Mouse (Mus musculus): Measurements from ENCODE around the gene Iqgap1. TPM values are rescaled to one million over a fixed set of nuclear protein-coding genes. Genes with fewer than 3 reads are reported as not detected.
"Not testable (repeated sequence)": the region's sequence is repeated elsewhere in the genome, so short reads cannot be mapped to it uniquely, and the experiment has no call there.

Gene Iqgap1
- polyA plus RNA-seq, 1 experiment from 2014 or later: 14.4 TPM

DNA sequence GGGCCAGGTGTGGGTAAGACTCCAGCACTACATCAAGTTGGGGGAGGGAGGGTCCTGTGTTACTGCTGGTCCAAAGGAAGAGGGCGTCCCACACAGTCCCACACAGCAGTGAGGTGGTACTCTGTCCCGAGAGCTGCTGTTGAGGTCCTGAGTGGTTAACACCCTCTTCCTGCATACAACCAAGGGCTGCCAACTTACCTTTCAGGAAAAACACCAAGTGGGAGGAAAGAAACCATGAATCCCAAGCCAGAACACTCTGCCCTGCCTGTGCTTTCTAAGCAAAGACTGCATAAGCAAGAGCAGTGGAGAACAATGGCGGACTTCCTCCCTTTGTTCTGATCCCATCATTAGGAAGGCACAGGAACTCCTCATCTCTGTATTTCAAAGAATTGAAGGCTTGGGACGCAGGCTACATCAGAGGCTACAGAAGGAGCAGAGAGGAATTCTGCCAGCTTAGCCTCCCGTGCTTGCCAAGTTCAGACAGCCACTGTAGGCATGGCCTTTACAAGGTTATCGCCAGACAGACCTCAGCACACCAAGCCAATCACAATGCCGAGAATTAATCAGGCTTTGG lies 61.8 kb downstream of the Iqgap1 start:
- Histone ChIP-seq H3K9me3 (replicated peaks) (no peaks in the 10 kb centered on the region), H3K36me3 (replicated peaks) (peaks cover 16% of the 10 kb centered on the region), H3K27ac (replicated peaks) (no peak overlapping the region), H3K27me3 (no peaks in the 10 kb centered on the region), H3K4me1 (replicated peaks) (0 out of 2 replicates have a peak, but pooled peaks cover 3% of the 10 kb centered on the region), H3K4me2 (no peak overlapping the region), H3K9ac (no peak overlapping the region), H3K4me3 (replicated peaks) (no peak overlapping the region)
- WGBS (ENCODE audit: insufficient replicate concordance): 68% methylated on average over 7 of the region's 7 CpGs
- no peak for ATAC-seq (ENCODE audit: insufficient read depth)

DNA sequence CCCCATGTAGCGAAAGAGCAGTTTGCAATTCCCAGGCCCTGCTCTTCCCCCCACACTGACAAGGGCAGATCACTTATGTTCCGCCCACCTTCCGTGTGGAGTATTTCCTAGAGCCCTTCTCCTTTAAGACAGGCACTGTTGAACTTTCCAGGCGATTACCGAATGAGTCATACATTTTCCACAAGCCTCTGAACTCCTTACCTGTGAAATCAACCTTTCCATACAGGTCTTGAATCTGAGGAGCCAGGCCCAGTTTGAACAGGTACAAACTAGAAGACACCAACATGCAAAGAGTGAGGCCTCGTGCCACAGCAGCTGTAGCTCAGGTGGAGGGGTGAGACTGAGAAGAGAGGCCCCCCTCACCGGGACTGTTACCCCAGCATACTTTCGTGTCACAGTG lies 63.5 kb downstream of the Iqgap1 start:
- WGBS (ENCODE audit: insufficient replicate concordance): 75% methylated on average over 8 of the region's 8 CpGs
- no peak overlapping the region for H3K4me2 ChIP-seq
- no peak overlapping the region for H3K9ac ChIP-seq
- peaks cover 16% of the 10 kb centered on the region for H3K36me3 ChIP-seq (replicated peaks)
- H3K27me3 ChIP-seq: no peaks in the 10 kb centered on the region
- ATAC-seq (ENCODE audit: insufficient read depth): no peak
- H3K4me3 ChIP-seq (replicated peaks): no peak overlapping the region
- H3K27ac ChIP-seq (replicated peaks): no peak overlapping the region
- no peaks in the 10 kb centered on the region for H3K9me3 ChIP-seq (replicated peaks)
- 0 out of 2 replicates have a peak, but pooled peaks cover 3% of the 10 kb centered on the region for H3K4me1 ChIP-seq (replicated peaks)

DNA sequence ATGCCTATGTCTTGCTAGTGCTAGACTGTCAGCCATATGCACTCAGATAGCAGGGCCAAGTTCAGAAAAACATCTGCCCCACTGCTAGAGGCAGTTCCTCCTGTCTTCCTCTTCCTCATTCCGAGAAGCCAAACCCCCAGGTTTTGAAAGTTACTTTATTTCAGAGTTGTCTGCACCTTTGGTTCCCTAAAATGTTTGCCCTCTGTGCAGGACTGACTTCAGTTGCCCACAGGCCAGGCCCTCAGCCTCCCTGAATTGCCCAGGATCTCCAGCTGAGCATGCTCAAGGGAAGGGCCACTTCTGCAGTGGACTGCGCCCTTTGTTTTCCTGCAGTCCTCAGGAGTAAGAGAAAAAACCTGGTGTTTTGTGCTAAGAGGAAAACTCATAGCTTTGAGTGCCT lies 71.7 kb downstream of the Iqgap1 start:
- H3K4me3 ChIP-seq (replicated peaks): no peak overlapping the region
- H3K9ac ChIP-seq: no peak overlapping the region
- H3K4me1 ChIP-seq (replicated peaks): no peaks in the 10 kb centered on the region
- no peak overlapping the region for H3K4me2 ChIP-seq
- H3K9me3 ChIP-seq (replicated peaks): no peaks in the 10 kb centered on the region
- peaks cover 45% of the 10 kb centered on the region for H3K36me3 ChIP-seq (replicated peaks)
- peak overlapping the region; percentile 38; the same call in 1 of the 2 replicates for H3K27ac ChIP-seq (replicated peaks)
- no peak for ATAC-seq (ENCODE audit: insufficient read depth)
- H3K27me3 ChIP-seq: no peaks in the 10 kb centered on the region
- 52% methylated on average over 2 of the region's 2 CpGs for WGBS (ENCODE audit: insufficient replicate concordance)

DNA sequence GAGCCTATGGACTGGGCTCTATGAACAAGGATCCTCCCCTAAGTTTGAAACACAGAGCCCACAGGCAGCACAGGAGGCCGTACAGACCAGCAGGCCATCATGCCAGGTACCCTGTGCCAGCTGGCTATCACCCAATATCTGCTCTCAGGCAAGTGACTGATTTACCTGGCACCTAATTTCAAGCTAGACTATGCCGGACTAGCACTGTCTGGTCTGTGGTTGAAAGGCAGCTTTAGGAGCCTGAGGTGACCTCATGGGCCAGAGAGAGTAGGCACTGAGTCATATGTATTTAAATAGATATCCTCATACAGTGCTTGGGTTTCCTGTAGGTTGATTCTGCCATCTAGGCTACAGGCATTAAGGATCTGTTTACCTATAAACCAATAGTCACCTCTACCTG lies 72.2 kb downstream of the Iqgap1 start:
- H3K4me2 ChIP-seq: no peak overlapping the region
- H3K9me3 ChIP-seq (replicated peaks): no peaks in the 10 kb centered on the region
- no peaks in the 10 kb centered on the region for H3K4me1 ChIP-seq (replicated peaks)
- H3K27me3 ChIP-seq: no peaks in the 10 kb centered on the region
- H3K27ac ChIP-seq (replicated peaks): 0 out of 2 replicates have a peak overlapping the region, but pooled peaks have one; percentile 1
- no peak overlapping the region for H3K9ac ChIP-seq
- no peak for ATAC-seq (ENCODE audit: insufficient read depth)
- H3K4me3 ChIP-seq (replicated peaks): no peak overlapping the region
- peaks cover 49% of the 10 kb centered on the region for H3K36me3 ChIP-seq (replicated peaks)
- WGBS (ENCODE audit: insufficient replicate concordance): 65% methylated on average over 2 of the region's 2 CpGs

DNA sequence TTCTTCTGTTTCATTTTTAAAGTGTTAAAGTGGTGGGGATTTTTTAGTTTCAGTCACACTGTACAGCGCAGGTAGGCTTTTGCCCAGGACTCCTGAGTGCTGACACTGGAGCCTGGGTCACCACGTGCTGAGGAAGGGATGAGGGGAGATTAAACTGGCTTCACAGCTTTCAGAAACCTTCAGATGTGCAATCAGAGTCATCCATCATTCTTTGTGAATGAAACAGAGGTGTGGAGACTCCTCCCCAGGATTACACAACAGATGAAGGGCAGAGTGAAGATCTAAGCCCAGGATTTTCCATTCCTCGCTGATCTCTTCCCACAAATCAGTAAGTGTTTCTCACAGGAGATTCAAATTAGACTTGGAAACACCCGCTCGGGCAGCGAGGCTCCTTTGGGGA lies 76.2 kb downstream of the Iqgap1 start:
- WGBS (ENCODE audit: insufficient replicate concordance): 68% methylated on average over 6 of the region's 6 CpGs
- no peak for ATAC-seq (ENCODE audit: insufficient read depth)
- Histone ChIP-seq H3K4me2 (no peak overlapping the region), H3K27ac (replicated peaks) (no peak overlapping the region), H3K4me3 (replicated peaks) (no peak overlapping the region), H3K27me3 (no peaks in the 10 kb centered on the region), H3K9me3 (replicated peaks) (no peaks in the 10 kb centered on the region), H3K36me3 (replicated peaks) (peaks cover 70% of the 10 kb centered on the region), H3K4me1 (replicated peaks) (no peaks in the 10 kb centered on the region), H3K9ac (no peak overlapping the region)

DNA sequence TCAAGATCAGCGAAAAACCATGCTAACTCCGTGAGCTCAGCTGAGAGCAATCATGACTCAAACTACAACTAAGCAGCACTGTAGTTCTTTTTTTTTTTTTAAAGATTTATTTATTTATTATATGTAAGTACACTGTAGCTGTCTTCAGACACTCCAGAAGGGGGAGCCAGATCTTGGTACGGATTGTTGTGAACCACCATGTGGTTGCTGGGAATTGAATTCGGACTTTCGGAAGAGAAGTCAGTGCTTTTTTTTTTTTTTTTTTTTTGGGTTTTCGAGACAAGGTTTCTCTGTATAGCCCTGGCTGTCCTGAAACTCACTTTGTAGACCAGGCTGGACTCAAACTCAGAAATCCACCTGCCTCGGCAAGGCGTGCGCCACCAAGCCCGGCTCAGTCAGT lies 76.7 kb downstream of the Iqgap1 start:
- WGBS (ENCODE audit: insufficient replicate concordance): 85% methylated on average over 10 of the region's 10 CpGs
- not testable (repeated sequence) for H3K4me1 ChIP-seq (replicated peaks); ATAC-seq (ENCODE audit: insufficient read depth); H3K27ac ChIP-seq (replicated peaks); H3K9ac ChIP-seq; H3K4me3 ChIP-seq (replicated peaks); H3K4me2 ChIP-seq; H3K9me3 ChIP-seq (replicated peaks); H3K27me3 ChIP-seq
- H3K36me3 ChIP-seq (replicated peaks): peaks cover 71% of the 10 kb centered on the region

DNA sequence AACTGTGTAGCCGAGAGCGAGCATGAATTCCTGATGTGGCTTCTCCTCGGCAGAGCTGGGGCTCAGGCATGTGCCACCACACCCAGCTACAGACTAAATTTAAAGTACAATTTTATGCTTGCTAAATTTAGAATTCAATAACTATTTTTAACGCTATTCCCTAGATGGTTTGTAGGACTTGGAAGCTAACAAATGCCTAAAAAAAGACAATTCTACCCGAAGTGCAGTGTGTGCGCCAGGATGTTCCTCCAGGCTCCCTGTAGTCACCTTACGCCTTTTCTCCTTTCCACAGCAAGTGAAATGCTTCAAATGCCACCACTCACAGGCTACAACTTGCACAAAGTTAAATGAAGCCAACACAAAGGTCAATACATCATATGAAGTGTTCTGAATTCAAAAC lies 78.4 kb downstream of the Iqgap1 start:
- ATAC-seq (ENCODE audit: insufficient read depth): no peak
- Histone ChIP-seq H3K9me3 (replicated peaks) (no peaks in the 10 kb centered on the region), H3K36me3 (replicated peaks) (peaks cover 76% of the 10 kb centered on the region), H3K4me1 (replicated peaks) (no peaks in the 10 kb centered on the region), H3K4me2 (no peak overlapping the region), H3K4me3 (replicated peaks) (no peak overlapping the region), H3K9ac (no peak overlapping the region), H3K27ac (replicated peaks) (no peak overlapping the region), H3K27me3 (no peaks in the 10 kb centered on the region)
- WGBS (ENCODE audit: insufficient replicate concordance): 78% methylated on average over 7 of the region's 7 CpGs

DNA sequence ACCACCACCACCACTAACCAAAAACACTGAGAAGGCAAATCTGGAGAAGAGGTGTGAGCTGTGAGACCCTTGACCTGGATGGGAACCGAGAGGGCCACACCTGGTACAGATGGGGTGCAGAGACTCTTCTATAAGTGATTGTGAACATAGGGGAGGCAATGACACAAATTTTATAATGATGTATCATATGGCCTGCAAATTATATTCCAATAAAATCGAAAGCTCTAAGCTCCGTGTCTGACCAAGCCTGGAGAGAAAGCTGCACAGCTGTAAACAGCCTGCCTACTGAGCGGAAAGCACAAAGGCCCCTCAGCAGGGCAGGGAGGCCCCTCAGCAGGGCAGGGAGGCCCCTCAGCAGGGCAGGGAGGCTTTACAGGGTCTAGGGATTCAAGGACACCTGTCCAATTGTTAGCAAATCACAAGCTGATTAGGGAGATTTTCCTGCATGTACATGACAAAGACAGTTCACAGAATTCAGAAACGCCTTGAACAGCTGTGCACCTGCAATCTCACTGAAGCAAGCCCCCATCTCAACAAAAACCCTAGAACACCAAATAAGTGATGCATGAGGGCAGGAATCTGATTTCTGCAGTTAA lies 79.5 kb downstream of the Iqgap1 start:
- Histone ChIP-seq H3K27ac (replicated peaks) (no peak overlapping the region), H3K4me3 (replicated peaks) (no peak overlapping the region), H3K9ac (no peak overlapping the region), H3K4me1 (replicated peaks) (no peaks in the 10 kb centered on the region), H3K9me3 (replicated peaks) (no peaks in the 10 kb centered on the region), H3K27me3 (no peaks in the 10 kb centered on the region), H3K36me3 (replicated peaks) (peaks cover 69% of the 10 kb centered on the region), H3K4me2 (no peak overlapping the region)
- no peak for ATAC-seq (ENCODE audit: insufficient read depth)
- 54% methylated on average over 5 of the region's 5 CpGs for WGBS (ENCODE audit: insufficient replicate concordance)

DNA sequence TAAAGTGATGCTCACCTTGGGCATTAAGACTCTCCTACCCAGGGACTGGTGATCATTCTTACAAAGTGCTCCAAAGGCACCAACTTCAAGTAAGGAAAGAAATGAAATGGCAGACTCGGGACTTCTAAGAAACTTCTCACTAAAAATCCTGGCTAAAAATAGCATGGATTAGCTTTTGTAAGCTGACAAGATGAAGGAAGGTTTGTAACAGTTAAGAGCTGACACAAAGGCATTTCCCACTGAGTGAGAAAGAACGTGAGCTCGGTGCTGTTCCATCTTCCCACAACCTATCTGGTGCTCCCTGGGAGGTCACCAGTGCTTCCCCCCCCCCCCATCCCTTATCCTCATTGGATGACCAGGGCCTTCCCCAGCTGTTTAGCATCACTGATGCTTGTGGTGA lies 80.0 kb downstream of the Iqgap1 start:
- no peak overlapping the region for H3K27ac ChIP-seq (replicated peaks)
- no peaks in the 10 kb centered on the region for H3K4me1 ChIP-seq (replicated peaks)
- no peak overlapping the region for H3K4me2 ChIP-seq
- no peak for ATAC-seq (ENCODE audit: insufficient read depth)
- H3K4me3 ChIP-seq (replicated peaks): no peak overlapping the region
- no peaks in the 10 kb centered on the region for H3K9me3 ChIP-seq (replicated peaks)
- no peaks in the 10 kb centered on the region for H3K27me3 ChIP-seq
- H3K36me3 ChIP-seq (replicated peaks): peaks cover 64% of the 10 kb centered on the region
- no peak overlapping the region for H3K9ac ChIP-seq
- WGBS (ENCODE audit: insufficient replicate concordance): 45% methylated on average over 3 of the region's 3 CpGs

DNA sequence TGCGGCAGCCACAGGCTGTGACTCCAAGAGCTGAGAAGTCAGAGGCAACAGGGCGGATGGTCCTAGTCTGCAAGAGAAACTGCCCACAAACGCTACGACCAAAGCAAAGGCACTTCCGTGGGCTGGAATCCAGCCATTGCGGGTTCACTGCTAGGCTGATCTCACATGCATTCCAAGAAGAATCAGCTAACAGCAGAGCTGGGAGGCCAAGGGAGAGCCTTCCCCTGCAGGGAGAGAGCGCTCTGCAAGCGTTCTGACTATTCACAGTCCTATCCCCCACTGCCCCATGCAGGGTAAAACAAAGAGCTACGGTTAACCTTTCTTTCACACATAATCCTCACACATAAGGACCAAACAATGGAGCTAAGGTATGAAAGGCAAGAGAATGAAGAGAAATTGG lies 80.5 kb downstream of the Iqgap1 start:
- Histone ChIP-seq H3K9ac (no peak overlapping the region), H3K27me3 (no peaks in the 10 kb centered on the region), H3K4me2 (no peak overlapping the region), H3K36me3 (replicated peaks) (peaks cover 64% of the 10 kb centered on the region), H3K9me3 (replicated peaks) (no peaks in the 10 kb centered on the region), H3K27ac (replicated peaks) (no peak overlapping the region), H3K4me1 (replicated peaks) (no peaks in the 10 kb centered on the region), H3K4me3 (replicated peaks) (no peak overlapping the region)
- WGBS (ENCODE audit: insufficient replicate concordance): 70% methylated on average over 9 of the region's 9 CpGs
- no peak for ATAC-seq (ENCODE audit: insufficient read depth)

DNA sequence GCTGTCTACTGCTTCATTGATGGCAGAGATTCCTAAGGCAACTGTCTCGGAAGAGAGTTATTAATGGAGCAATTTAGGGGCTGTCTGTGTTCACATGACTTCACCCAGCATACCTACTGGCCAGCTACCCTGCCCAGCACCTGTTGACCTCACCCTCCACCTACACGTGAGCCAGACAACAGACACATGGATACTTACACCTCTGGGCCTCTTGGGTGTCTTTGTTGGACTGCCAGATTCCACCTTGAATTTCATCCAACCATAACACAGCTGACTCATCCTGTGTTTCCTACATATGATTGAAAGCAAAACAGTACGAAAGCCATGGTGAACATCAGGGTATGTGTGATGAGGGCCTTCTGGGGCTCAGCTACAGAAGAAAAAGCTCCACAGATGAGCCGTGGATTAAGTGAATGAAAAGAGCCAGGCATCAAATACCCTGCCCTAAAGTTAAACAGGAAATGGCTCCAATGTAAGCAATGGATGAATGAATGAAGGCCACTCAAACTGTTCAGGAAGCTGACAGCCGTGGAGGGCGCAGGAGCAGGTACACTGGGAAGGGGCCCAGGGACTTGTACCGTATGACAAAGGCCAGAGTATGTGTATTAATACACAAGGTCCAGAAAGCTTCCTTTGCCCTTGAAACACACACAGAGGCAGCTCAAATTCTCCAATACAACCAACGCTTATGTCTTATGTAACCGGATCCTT lies 81.7 kb downstream of the Iqgap1 start:
- Histone ChIP-seq H3K27me3 (no peaks in the 10 kb centered on the region), H3K36me3 (replicated peaks) (peaks cover 59% of the 10 kb centered on the region), H3K4me2 (no peak overlapping the region), H3K4me3 (replicated peaks) (no peak overlapping the region), H3K9me3 (replicated peaks) (no peaks in the 10 kb centered on the region), H3K9ac (no peak overlapping the region), H3K27ac (replicated peaks) (no peak overlapping the region), H3K4me1 (replicated peaks) (no peaks in the 10 kb centered on the region)
- no peak for ATAC-seq (ENCODE audit: insufficient read depth)
- 69% methylated on average over 9 of the region's 9 CpGs for WGBS (ENCODE audit: insufficient replicate concordance)

All from liver, embryonic 15.5 days (tissue).